Mouse (Mus musculus) retina, embryonic 14.5 days (tissue): ENCODE data around the gene Adam19.

Source experiments
- DNase-seq: peaks from one replicate; pipeline ENCODE4 v3.0.0-alpha.2; 2015; ENCODE audit warnings: low spot score

Gene Adam19

GRCm38 (mm10) chr11:46102107-46102506, 46.3 kb downstream of the Adam19 start:
- DNase-seq, result no peak

GRCm38 (mm10) chr11:46107046-46107445, 51.3 kb downstream of the Adam19 start:
- DNase-seq, result no peak

- no peak for DNase-seq
Measured at GRCm38 (mm10) chr11:46109206-46109605, 53.4 kb downstream of the Adam19 start.

GRCm38 (mm10) chr11:46110156-46110944, 54.6 kb downstream of the Adam19 start:
- DNase-seq, result no peak

GRCm38 (mm10) chr11:46110945-46111287, 55.1 kb downstream of the Adam19 start:
- no peak for DNase-seq

- no peak for DNase-seq
Measured at GRCm38 (mm10) chr11:46113211-46113610, 57.4 kb downstream of the Adam19 start.

- DNase-seq, result no peak
Measured at GRCm38 (mm10) chr11:46114221-46114620, 58.4 kb downstream of the Adam19 start.

GRCm38 (mm10) chr11:46115011-46115410, 59.2 kb downstream of the Adam19 start:
- DNase-seq, result no peak

GRCm38 (mm10) chr11:46115411-46116173, 59.8 kb downstream of the Adam19 start:
- DNase-seq, result no peak

GRCm38 (mm10) chr11:46116510-46116909, 60.7 kb downstream of the Adam19 start:
- DNase-seq, result no peak

- no peak for DNase-seq
Measured at GRCm38 (mm10) chr11:46119624-46120023, 63.8 kb downstream of the Adam19 start.

- no peak for DNase-seq
Measured at GRCm38 (mm10) chr11:46120084-46120483, 64.3 kb downstream of the Adam19 start.

- no peak for DNase-seq
Measured at GRCm38 (mm10) chr11:46121666-46122065, 65.9 kb downstream of the Adam19 start.

GRCm38 (mm10) chr11:46122875-46123274, 67.1 kb downstream of the Adam19 start:
- no peak for DNase-seq

- DNase-seq, result no peak
Measured at GRCm38 (mm10) chr11:46123328-46123866, 67.6 kb downstream of the Adam19 start.

GRCm38 (mm10) chr11:46125093-46125834, 69.5 kb downstream of the Adam19 start:
- no peak for DNase-seq

- no peak for DNase-seq
Measured at GRCm38 (mm10) chr11:46125835-46126229, 70.0 kb downstream of the Adam19 start.

GRCm38 (mm10) chr11:46126317-46126716, 70.5 kb downstream of the Adam19 start:
- no peak for DNase-seq

GRCm38 (mm10) chr11:46126827-46127410, 71.1 kb downstream of the Adam19 start:
- DNase-seq, result no peak

GRCm38 (mm10) chr11:46127621-46128547, 72.1 kb downstream of the Adam19 start:
- no peak for DNase-seq

GRCm38 (mm10) chr11:46128548-46128945, 72.8 kb downstream of the Adam19 start:
- DNase-seq, result peak; percentile 23
